Mouse (Mus musculus): ENCODE data around the gene Mup1. TPM values are rescaled to one million over a fixed set of nuclear protein-coding genes. Genes with fewer than 3 reads are reported as not detected.
"Not testable (repeated sequence)": the region's sequence is repeated elsewhere in the genome, so short reads cannot be mapped to it uniquely, and the experiment has no call there.

Mup1 gene
- polyA plus RNA-seq (2012; rRNA removed), result 0.15 and 0.49 TPM in 2 replicates

GRCm38 (mm10) chr4:60501860-60502259 lies at the start of gene Mup1:
Mup1 (minus strand) TSS chr4:60501960.
- WGBS, result 85% methylated on average over 2 of the region's 4 CpGs
- not testable (repeated sequence) for H3K4me1 ChIP-seq (ENCODE audit: control insufficient read depth, insufficient read depth, low read length); H3K4me3 ChIP-seq (replicated peaks; ENCODE audit: extremely low read depth, low read depth, low read length); DNase-seq

Other genes with a start within 250 kb of the Mup1 start
- not detected in 2 replicates for gene Mup9, start 80.0 kb downstream of the Mup1 start, polyA plus RNA-seq (2012; rRNA removed)
- not detected in 2 replicates for gene Mup10, start 80.2 kb upstream of the Mup1 start, polyA plus RNA-seq (2012; rRNA removed)
- gene Mup11, start 160.5 kb upstream of the Mup1 start, polyA plus RNA-seq (2012; rRNA removed), result not detected in 2 replicates
- not detected in 2 replicates for gene Mup12, start 239.4 kb upstream of the Mup1 start, polyA plus RNA-seq (2012; rRNA removed)

Data from lung, adult 2 months (tissue).